Mouse (Mus musculus) neural tube, embryonic 10.5 days (tissue): ENCODE data around the gene Il22.
A peak's percentile ranks its signal among the peaks of the same experiment; 100 is the strongest.
"Not testable (repeated sequence)": the region's sequence is repeated elsewhere in the genome, so short reads cannot be mapped to it uniquely, and the experiment has no call there.

ENCODE experiments used
- DNase-seq: peaks from one replicate; pipeline ENCODE4 v3.0.0-alpha.2; 2017; ENCODE audit warnings: low spot score; ENCODE audit errors: extremely low spot score

Gene Il22

GRCm38 (mm10) chr10:118204642-118205041 lies at the start of gene Il22:
Gene Il22 (plus strand): TSS chr10:118204942.
- no peak for DNase-seq

DNA sequence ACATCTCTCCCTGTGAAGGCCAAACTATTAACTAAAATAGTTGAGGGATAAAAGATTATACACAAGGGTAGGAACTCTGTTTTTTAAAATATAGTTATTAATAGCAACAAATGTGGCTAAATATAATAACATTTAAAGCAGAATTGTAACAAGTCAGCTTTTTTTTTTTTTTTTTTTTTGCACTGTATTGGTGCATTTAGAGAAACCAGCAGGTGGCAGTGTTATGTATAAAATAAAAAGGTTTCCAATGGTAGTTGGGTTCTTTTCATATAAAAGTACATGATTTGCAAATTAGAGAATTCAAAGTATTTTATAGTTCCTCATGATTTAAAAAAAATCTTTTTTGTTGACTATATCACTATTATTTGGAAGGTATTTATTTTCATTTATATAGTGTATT lies 48.8 kb upstream of the Il22 start:
- DNase-seq: no peak

- no peak for DNase-seq
These were observed 43.6 kb upstream of the Il22 start for GRCm38 (mm10) chr10:118161131-118161530.

DNA sequence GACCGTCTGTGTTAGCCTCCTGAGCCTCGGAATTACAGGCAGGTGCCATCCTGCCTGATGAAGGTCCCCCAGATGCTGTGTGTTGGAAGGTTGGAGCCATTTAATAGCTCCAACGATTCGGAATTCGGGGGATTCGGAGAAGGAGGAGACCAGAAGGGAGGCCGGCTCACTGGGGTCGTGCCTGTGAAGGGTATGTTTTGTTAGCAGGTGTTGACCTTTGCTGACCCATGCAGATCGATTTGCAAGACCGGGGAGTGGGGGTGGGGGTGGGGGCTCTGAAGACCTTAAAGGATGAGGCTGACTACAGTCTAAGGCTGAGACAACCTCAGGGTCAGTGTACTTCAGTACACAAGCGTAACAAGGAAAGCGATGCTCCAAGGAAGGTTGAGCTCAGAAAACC lies 35.5 kb upstream of the Il22 start:
- peak; percentile 17 for DNase-seq

DNA sequence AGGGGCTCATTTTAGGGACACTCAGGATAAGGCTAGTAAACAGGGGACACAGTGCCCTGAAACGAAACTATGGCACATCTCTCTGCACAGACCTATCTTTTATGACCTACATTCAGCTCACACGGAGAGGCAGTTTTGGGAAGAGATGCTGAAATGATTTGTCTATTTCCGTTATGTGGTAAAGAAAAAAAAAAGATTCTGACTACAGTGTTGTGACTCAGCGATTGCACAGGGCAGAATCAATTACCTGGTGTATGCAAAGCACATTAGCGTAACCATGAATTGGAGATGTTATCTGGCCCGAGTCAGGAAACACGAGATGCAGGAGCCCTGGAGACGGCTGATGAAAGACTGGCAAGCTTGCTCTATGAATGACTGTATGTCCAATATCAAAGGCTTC lies 32.3 kb upstream of the Il22 start:
- no peak for DNase-seq

- DNase-seq: no peak
These were observed 31.9 kb upstream of the Il22 start for GRCm38 (mm10) chr10:118172876-118173275.

DNA sequence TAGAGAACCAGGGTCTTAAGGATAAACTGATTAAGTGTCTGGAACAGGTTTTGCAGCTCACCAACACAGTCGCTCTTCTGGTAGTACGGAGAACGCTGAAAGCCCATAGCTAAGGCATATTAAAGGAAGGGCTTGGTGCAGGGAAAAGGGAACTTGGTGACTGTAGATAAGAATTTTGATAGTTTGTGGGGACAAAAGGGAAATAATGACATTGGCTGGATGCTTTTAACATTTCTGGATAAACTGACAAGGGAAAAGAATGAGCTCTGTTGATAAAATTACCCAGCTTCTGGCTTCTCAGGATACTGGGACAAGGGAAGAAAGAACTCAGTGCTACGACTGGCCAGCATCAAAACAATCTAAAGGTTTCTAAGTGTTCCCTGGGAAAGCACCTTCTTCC lies 29.2 kb upstream of the Il22 start:
- not testable (repeated sequence) for DNase-seq

DNA sequence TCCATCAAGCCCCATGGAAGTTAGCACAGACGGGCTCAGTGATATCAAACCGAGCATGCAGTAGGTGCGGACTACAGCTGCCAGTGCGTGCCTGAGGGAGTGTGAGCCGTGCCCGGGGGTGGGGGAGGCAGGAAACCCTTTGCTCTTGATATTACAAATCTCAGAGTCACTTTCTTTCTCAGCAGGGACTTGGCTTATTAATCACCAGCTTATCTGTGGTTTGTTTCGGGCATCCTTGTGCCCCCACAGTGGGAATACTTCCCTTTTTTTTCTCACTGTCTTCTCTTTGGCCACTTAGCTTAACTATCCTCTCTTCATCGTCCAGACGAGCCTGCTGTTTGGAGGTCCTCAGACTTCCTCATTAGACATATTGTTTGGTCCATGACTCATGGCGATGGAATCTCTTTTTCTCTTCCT lies 26.0 kb upstream of the Il22 start:
- no peak for DNase-seq

DNA sequence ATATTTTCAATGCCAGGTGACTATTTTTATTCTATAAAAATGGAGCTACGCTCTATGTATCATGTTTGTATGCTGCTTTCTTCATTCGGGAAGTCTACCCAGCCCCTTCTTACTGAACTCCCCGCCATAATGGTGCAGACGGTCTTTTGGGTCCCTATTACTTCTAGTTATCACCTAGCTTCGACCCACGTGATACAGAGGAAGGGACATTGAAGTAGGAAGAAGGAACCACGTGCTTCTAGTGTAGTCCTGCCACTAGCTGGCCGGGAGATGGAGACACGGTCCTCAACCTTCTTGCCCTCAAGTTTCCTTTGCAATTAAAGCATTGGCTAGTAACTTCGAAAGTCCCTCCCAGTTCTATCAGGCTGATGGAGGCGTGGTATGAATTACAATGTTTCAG lies 25.5 kb upstream of the Il22 start:
- DNase-seq: no peak

GRCm38 (mm10) chr10:118195150-118195549 lies 9.6 kb upstream of the Il22 start:
- not testable (repeated sequence) for DNase-seq

DNA sequence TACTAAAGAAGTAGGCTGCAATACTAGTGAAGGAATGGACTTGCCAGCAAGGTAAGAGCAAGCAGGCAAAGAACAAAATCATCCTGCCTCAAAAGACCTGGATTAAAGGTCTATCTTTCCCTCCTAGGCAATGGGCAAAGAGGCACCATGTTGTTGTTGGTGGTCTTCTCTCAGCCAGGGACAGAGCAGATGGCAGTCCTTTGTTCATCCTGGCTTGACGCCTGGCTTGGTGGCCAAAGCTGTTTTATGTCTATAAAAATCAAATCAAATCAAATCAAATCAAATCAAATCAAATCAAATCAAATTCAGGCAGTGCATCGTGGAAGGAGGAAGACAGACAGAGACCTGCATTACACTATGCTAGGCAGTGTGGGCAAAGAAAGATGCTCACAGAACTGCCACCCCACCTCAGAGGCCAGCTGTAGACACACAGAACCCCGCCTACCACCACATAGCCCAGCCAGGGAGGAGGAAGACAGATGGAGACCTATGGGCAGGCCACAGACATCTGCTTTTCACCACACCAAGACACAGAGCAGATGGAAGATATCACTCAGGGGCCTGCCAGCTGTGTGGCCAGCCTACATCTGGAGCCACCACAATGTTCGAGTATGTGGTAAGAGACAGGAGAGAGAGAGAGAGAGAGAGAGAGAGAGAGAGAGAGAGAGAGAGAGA lies 11.1 kb downstream of the Il22 start:
- not testable (repeated sequence) for DNase-seq

DNA sequence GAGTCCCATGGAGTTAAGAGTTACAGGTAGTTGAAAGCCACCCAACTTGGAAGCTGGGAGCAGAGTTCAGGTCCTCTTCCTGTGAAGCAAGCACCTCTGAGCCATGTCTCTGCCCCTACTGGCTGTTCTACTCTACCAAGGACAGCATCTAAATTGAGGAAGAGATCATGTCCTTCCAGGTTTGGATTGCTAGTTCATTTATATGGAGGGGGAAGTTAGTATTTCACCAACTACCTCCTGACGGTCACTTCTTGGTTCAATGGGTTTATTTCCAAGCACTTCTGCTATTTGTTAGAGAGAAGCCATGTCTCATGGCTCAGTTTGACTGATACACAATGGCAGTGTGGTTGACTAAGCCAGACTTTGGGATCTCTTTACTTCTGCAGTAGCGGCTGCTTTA lies 22.9 kb downstream of the Il22 start:
- DNase-seq: not testable (repeated sequence)

- DNase-seq: not testable (repeated sequence)
These were observed 27.9 kb downstream of the Il22 start for GRCm38 (mm10) chr10:118232607-118233006.

GRCm38 (mm10) chr10:118240680-118241079 lies 35.9 kb downstream of the Il22 start, which contains the start of gene Gm32717:
Gene Gm32717 (minus strand): TSS chr10:118240780.
- not testable (repeated sequence) for DNase-seq

GRCm38 (mm10) chr10:118249006-118249595 lies 44.4 kb downstream of the Il22 start:
- DNase-seq: not testable (repeated sequence)

DNA sequence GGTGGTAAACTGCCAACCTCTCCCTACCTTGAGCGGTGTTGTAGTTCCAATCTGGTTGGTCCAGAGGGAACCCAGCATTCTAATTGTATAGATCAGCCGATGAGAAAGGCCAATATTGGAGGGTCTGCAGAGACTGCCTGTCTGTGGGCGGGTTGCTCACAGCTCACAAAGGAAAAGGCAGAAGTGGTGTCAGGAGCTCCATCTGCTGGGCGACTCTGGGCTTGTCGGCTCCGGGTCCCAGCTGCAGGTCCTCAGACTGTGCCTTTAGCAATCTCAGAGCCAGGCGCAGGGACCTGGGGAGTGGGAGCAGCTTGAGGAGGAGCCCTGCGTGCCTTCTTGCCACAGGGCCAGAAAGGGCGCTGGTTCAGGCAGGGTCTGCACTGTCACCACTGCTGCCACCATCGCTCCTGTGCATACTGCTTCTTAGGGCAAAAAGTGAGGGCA lies 46.1 kb downstream of the Il22 start:
- peak; percentile 77 for DNase-seq

DNA sequence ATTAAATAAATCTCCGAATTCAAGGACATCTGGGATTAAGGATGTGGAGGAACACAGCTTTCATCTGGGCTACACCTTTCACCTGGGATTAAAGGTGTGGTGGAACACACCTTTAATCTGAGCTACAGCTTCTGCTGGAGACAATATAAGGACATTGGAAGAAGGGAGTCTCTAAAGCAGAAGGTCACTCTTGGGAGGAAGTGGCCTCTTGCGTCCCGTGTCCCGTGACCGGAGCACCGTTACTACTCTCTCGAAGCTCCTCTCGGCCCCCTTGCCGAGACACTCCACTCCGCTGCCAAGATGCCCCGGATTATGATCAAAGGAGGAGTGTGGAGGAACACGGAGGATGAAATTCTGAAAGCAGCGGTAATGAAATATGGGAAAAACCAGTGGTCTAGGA lies 53.6 kb downstream of the Il22 start, which contains the start of gene Gm32802:
Gm32802 (plus strand) TSS at position 301 of the 400 bp plus-strand sequence.
- not testable (repeated sequence) for DNase-seq
